Mouse (Mus musculus) CH12.LX (cell line): ENCODE measurements around the gene Tmtc1. TPM values are rescaled to one million over a fixed set of nuclear protein-coding genes. Genes with fewer than 3 reads are reported as not detected.

Experiments used
- DNase-seq: peaks from one replicate; pipeline ENCODE4 v3.0.0-alpha.2; 2013; ENCODE audit errors: extremely low read depth
- H3K27ac ChIP-seq: 2 replicates; pipeline ENCODE4 v1.5.1; 2012; ENCODE audit warnings: low read depth, mild to moderate bottlenecking, control low read depth, moderate library complexity; ENCODE audit not compliant: insufficient read depth
- H3K27me3 ChIP-seq: replicated peaks from 2 replicates; pipeline ENCODE3; 2012; ENCODE audit warnings: inconsistent platforms
- H3K36me3 ChIP-seq, 2 experiments: replicated peaks in 1 of 2; 2 replicates each; pipeline versions ENCODE3 to v1.6.1; 2012; ENCODE audit warnings: inconsistent platforms in 1 of 2, low read length in 1 of 2, mild to moderate bottlenecking in 1 of 2, mixed read lengths in 1 of 2, moderate library complexity in 1 of 2; ENCODE audit not compliant: control insufficient read depth in 1 of 2, insufficient read depth in 1 of 2
- H3K4me1 ChIP-seq, 2 experiments: 2 replicates each; pipeline ENCODE4 v1.6.1; 2012; ENCODE audit warnings: inconsistent platforms in 1 of 2, moderate library complexity in 1 of 2; ENCODE audit not compliant: insufficient read depth in 2 of 2, control insufficient read depth in 1 of 2
- H3K4me2 ChIP-seq: 2 replicates; pipeline ENCODE4 v1.6.1; 2012; ENCODE audit warnings: low read depth, mild to moderate bottlenecking, control low read depth; ENCODE audit not compliant: poor library complexity, insufficient read depth, severe bottlenecking
- H3K4me3 ChIP-seq, 3 experiments: fragments of 150-350 bp in 1 of 3; sonication (generic) in 1 of 3; replicated peaks in 1 of 3; 2 replicates each; pipeline versions ENCODE3 to v1.5.1; 2011 to 2012; ENCODE audit warnings: low read depth in 2 of 3, low read length in 2 of 3, mild to moderate bottlenecking in 2 of 3, moderate library complexity in 2 of 3, control low read depth in 1 of 3, improper control_type of control experiment in 1 of 3, inconsistent platforms in 1 of 3, mixed read lengths in 1 of 3; ENCODE audit not compliant: poor library complexity in 1 of 3
- H3K79me2 ChIP-seq: replicated peaks from 2 replicates; pipeline ENCODE4 v1.6.1; 2012; ENCODE audit warnings: mild to moderate bottlenecking, moderate library complexity; ENCODE audit not compliant: control insufficient read depth, poor library complexity, insufficient read depth, severe bottlenecking; ENCODE audit errors: extremely low read depth
- H3K9ac ChIP-seq: 2 replicates; pipeline ENCODE4 v1.6.1; 2012; ENCODE audit warnings: low read depth, mild to moderate bottlenecking, control low read depth, moderate library complexity; ENCODE audit not compliant: insufficient read depth
- H3K9me3 ChIP-seq: replicated peaks from 2 replicates; pipeline ENCODE3; 2012; ENCODE audit warnings: low read length, inconsistent platforms, mixed read lengths
- CHD1 ChIP-seq: IDR thresholded peaks from 2 replicates; pipeline ENCODE4 v1.6.1; 2012; ENCODE audit warnings: low read depth, low read length, improper control_type of control experiment, inconsistent platforms
- ETS1 ChIP-seq: conservative IDR thresholded peaks from 2 replicates; pipeline ENCODE4 v1.6.1; 2012; ENCODE audit warnings: low read depth, mild to moderate bottlenecking, inconsistent platforms, low read length, improper control_type of control experiment, moderate library complexity
- GABPA ChIP-seq: IDR thresholded peaks from 2 replicates; pipeline ENCODE4 v1.6.1; 2012; ENCODE audit warnings: low read depth, low read length, improper control_type of control experiment, inconsistent platforms; ENCODE audit not compliant: insufficient replicate concordance
- IRF4 ChIP-seq: IDR thresholded peaks from 2 replicates; pipeline ENCODE4 v1.6.1; 2014; ENCODE audit warnings: low read depth, mild to moderate bottlenecking, inconsistent platforms, low read length, improper control_type of control experiment
- KAT2A ChIP-seq: IDR thresholded peaks from 2 replicates; pipeline ENCODE4 v1.6.1; 2012; ENCODE audit warnings: low read length, improper control_type of control experiment, inconsistent platforms; ENCODE audit not compliant: insufficient replicate concordance
- MXI1 ChIP-seq: IDR thresholded peaks from 2 replicates; pipeline ENCODE4 v1.6.1; 2011; ENCODE audit warnings: mild to moderate bottlenecking, low read depth, low read length, improper control_type of control experiment
- NRF1 ChIP-seq: IDR thresholded peaks from 2 replicates; pipeline ENCODE4 v1.6.1; 2014; ENCODE audit warnings: low read depth, mild to moderate bottlenecking, inconsistent platforms, low read length, improper control_type of control experiment, moderate library complexity
- SIN3A ChIP-seq: IDR thresholded peaks from 2 replicates; pipeline ENCODE4 v1.6.1; 2012; ENCODE audit warnings: low read length, improper control_type of control experiment, inconsistent platforms
- TBP ChIP-seq: conservative IDR thresholded peaks from 2 replicates; pipeline ENCODE4 v1.6.1; 2011; ENCODE audit warnings: low read depth, low read length, improper control_type of control experiment
- ZMIZ1 ChIP-seq: IDR thresholded peaks from 2 replicates; pipeline ENCODE4 v1.6.1; 2012; ENCODE audit warnings: low read depth, mild to moderate bottlenecking, inconsistent platforms, low read length, improper control_type of control experiment
- ZNF384 ChIP-seq: IDR thresholded peaks from 2 replicates; pipeline ENCODE4 v1.6.1; 2012; ENCODE audit warnings: low read depth, low read length, improper control_type of control experiment, inconsistent platforms
- dilution Hi-C: fragments of 300-500 bp; cut with MboI; formaldehyde crosslinking; loops from 2 replicates; pipeline ENCODE4 v1.14.3; 2020; ENCODE audit warnings: low sequenced_read_pairs; ENCODE audit not compliant: extremely low pct_unique_long_range_greater_than_20kb, extremely low pct_ligation_motif_present
- in situ Hi-C: fragments of 300-500 bp; cut with MboI; formaldehyde crosslinking; loops from 3 replicates; pipeline ENCODE4 v1.14.3; 2019; ENCODE audit warnings: low sequenced_read_pairs, low pct_ligation_motif_present, low pct_unique_long_range_greater_than_20kb, mixed read lengths
- polyA plus RNA-seq: library from polyadenylated mRNA; unstranded; fragments of >175 nt; gene quantifications from 2 replicates; pipeline ENCODE4 v1.2.1, GENCODE M21; 2012; ENCODE audit warnings: low read depth; ENCODE audit not compliant: insufficient read length
- total RNA-seq, 2 experiments: library from RNA; depleted of rRNA; stranded (reverse); fragments of 300-350 nt in 1 of 2; fragments of >200 nt in 1 of 2; gene quantifications; 2 replicates each; pipeline ENCODE4 v1.2.3; 2012 to 2014

The Tmtc1 gene
- total and polyA plus RNA-seq, 3 experiments, result 0.03 to 0.13 (median 0.04) TPM

GRCm38 (mm10) chr6:148211897-148212680, 232.1 kb downstream of the Tmtc1 start, which contains the start of gene Ergic2 (continued):
- peak; percentile 91 for TF ChIP-seq TBP
- no peak for TF ChIP-seq GABPA
- TF ChIP-seq ZMIZ1, result peak; percentile 85
- peak; percentile 13; the same call in 1 of the 2 replicates for TF ChIP-seq MXI1
- TF ChIP-seq NRF1, result no peak; the same call in none of the 2 replicates
- no peak for TF ChIP-seq IRF4

GRCm38 (mm10) chr6:148211391-148211876, 232.8 kb downstream of the Tmtc1 start:
- Histone ChIP-seq H3K36me3 (peaks cover 0 to 25% of the 10 kb centered on the region in 2 experiments), H3K9ac (peak overlapping the region; percentile 89), H3K27me3 (no peaks in the 10 kb centered on the region), H3K4me1 (peaks cover 11 to 58% of the 10 kb centered on the region in 2 experiments), H3K9me3 (no peaks in the 10 kb centered on the region), H3K79me2 (peaks cover 64% of the 10 kb centered on the region), H3K4me2 (peak overlapping the region; percentile 71), H3K27ac (peak overlapping the region; percentile 51), H3K4me3 (peak overlapping the region; percentile 89 to 95 (median 92))
- TF ChIP-seq CHD1, result 0 out of 2 replicates have a peak, but pooled peaks have one; percentile 32
- no peak for TF ChIP-seq ZMIZ1
- peak; percentile 70; the same call in 1 of the 2 replicates for TF ChIP-seq SIN3A
- DNase-seq, result no peak
- dilution Hi-C loops (no loop called here), in situ Hi-C loops (loop anchor here (10.0 kb wide), 1 partner anchor 703 kb away; no protein-coding TSS in a partner anchor)

GRCm38 (mm10) chr6:148207522-148207921, 236.7 kb downstream of the Tmtc1 start:
- DNase-seq, result no peak
- in situ Hi-C loops (no loop called here), dilution Hi-C loops (no loop called here)
- no peaks in the 10 kb centered on the region for H3K9me3 ChIP-seq
- no peak overlapping the region for H3K9ac ChIP-seq
- H3K4me3 ChIP-seq, result no peak overlapping the region
- H3K27ac ChIP-seq, result no peak overlapping the region
- H3K36me3 ChIP-seq, result peaks cover 13 to 54% of the 10 kb centered on the region in 2 experiments
- H3K27me3 ChIP-seq, result no peaks in the 10 kb centered on the region
- no peak overlapping the region for H3K4me2 ChIP-seq
- H3K4me1 ChIP-seq, result peaks cover 0 to 33% of the 10 kb centered on the region in 2 experiments; a peak in 1 of 4 replicates
- peaks cover 58% of the 10 kb centered on the region for H3K79me2 ChIP-seq
- TF ChIP-seq ZNF384 (no peak), KAT2A (no peak), NRF1 (no peak), ETS1 (no peak), MXI1 (no peak), CHD1 (no peak)
